Mouse (Mus musculus) cerebellum, adult 9-11 months (tissue): ENCODE results near the gene Adamts17.

Source experiments
- DNase-seq: peaks from one replicate; pipeline ENCODE4 v3.0.0; 2022

The Adamts17 gene

GRCm38 (mm10) chr7:67036502-67037485 lies 197.3 kb downstream of the Adamts17 start:
- DNase-seq: no peak

DNA sequence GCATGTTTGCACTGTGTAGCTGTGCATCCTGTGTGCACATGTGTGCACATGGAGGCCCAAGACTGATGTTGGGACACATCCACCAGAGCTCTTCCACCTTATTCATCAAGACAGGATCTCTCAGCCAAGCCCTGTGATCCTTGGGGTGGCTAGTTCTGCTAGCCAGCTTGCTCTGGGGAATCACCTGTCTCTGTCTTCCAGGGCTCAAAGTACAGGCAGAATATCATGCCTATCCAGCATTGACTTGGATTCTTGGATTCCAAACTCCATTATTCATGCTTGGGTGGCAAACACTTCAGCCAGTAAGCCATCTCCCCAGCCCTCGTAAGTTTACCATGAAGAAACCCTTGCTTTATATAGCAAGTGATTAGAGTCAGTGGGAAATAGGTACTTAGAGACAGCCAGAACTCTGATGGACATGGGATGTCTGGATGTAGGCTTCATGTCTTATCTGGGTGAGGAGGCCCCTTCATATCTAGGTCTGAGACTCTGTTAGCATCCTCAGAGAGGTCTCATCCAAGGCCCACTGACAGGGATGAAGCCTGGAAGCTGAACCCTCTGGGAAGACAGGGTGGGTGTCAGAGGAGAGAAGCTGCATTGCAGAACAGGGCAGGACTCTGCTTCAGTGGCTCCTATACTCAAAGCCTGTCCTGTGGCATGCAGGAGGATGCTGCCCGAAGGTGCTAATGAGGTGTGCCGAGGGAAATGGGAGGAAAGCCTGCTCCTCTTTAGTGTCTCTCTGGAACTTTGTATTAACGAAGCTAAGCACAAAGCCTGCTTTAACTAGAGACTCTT lies 198.4 kb downstream of the Adamts17 start:
- no peak for DNase-seq

GRCm38 (mm10) chr7:67039143-67039542 lies 199.6 kb downstream of the Adamts17 start:
- no peak for DNase-seq

GRCm38 (mm10) chr7:67039861-67040260 lies 200.3 kb downstream of the Adamts17 start:
- no peak for DNase-seq

DNA sequence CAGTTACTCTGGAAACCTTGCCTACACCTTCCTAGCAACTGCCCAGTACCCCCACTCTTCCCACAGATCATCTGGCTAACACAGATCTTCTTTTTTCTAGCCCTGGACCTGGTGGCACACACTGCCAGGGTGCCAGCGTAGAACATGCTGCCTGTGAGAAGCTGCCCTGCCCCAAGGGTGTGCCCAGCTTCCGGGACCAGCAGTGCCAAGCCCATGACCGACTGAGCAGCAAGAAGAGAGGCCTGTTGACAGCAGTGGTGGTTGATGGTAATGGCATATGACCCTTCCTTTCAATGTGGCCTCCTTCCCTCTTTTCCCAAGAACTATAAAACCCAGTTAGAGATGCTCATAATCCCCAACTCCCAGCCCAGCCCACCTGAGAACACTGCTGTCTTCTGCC lies 202.2 kb downstream of the Adamts17 start:
- no peak for DNase-seq

GRCm38 (mm10) chr7:67044121-67044817 lies 204.7 kb downstream of the Adamts17 start:
- DNase-seq: no peak

- DNase-seq: no peak
These were observed 205.7 kb downstream of the Adamts17 start for GRCm38 (mm10) chr7:67045202-67045601.

DNA sequence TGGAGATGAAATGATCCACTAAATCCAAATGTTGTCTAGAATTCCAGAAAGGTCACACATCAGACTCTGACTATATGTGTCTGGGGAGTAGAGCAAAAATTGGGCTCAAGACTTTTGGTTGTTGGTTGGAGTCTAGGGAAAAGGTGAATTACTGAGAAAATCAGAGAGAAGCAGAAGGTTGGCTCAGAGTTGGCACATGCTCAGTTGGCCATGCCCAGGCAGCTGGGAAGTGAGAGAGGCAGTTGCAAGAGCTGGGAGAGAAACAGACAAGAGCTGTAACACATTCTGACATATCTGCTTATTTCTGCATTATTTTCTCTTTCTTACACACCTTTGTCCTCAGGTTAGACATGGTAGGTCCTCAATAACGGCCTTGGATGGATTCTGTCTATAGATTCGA lies 209.7 kb downstream of the Adamts17 start:
- DNase-seq: no peak

- no peak for DNase-seq
These were observed 210.9 kb downstream of the Adamts17 start for GRCm38 (mm10) chr7:67050424-67050823.

- DNase-seq: no peak
These were observed 211.7 kb downstream of the Adamts17 start for GRCm38 (mm10) chr7:67051089-67051718.

GRCm38 (mm10) chr7:67054876-67055275 lies 215.3 kb downstream of the Adamts17 start:
- peak; percentile 43 for DNase-seq

DNA sequence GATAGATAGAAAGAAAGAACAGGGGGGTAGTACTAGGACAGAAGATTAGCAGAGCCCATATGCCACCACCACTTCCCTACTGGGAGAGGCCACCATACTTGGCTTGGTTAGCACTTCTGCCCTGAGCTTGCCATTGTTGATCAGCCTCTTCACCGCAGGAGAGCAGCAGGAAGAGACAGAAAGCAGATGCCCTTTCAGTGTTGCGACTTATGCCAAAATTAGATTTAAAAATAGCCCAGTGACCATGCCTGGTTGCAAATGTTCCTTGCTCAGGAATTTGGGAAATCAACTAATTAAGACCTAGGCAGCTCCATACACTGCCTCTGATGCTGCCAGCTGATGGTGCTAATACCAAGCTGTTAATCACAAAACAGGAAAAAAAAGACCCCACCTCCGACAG lies 216.0 kb downstream of the Adamts17 start:
- DNase-seq: peak; percentile 98

- DNase-seq: no peak
These were observed 222.2 kb downstream of the Adamts17 start for GRCm38 (mm10) chr7:67061756-67062155.

GRCm38 (mm10) chr7:67062571-67062970 lies 223.0 kb downstream of the Adamts17 start:
- DNase-seq: no peak

GRCm38 (mm10) chr7:67064627-67065305 lies 225.2 kb downstream of the Adamts17 start:
- peak; percentile 36 for DNase-seq

DNA sequence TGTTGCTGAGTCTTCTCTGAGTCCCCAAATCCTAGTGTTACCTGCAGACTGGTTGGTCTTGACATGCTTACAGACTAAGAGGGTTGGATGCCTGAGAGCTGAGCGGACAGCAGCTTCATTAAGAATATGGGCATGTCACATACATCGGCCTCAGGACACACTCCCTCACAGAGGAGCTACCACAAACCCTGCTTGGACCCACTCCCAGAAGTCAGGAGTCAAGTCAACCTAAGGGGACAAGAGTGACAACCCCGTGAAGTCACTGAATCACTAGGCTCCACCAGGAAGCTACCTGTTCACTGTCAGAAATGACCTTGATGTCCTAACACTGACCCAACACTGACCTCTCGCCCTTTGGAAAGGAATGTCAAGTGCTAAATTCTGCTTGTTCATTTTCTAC lies 226.1 kb downstream of the Adamts17 start:
- no peak for DNase-seq

DNA sequence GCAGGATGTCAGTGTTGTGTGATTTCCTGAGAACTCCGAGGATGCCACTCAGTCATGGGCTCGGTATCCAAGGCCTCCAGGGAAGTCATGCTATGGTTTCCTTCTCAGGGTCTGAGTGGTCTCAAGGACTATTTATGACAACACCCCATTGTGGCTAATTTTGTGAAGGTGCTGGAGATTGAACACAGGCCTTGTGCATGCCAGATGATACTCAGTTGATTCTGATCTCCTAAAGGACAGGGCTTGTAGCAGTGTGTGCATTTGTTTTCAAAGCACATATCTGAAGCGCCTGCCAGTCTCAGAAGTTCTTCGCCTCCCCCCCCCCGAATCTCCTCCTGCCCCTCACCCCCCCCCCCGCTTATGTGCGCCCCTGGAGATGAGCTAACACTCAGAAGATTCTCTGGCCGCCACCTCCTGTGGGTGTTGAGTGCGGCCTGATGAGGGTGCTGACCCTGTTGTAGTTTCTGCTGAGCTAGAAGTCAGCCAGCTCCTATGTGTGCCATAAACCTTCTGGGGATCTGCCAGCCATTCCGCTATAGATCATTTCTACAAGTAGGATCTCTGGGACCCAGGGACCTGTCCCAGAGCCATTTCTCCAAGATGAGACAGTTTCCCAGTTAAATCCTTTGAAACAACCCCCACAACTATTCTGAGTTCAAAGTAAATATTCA lies 232.6 kb downstream of the Adamts17 start:
- DNase-seq: no peak

GRCm38 (mm10) chr7:67082751-67083150 lies 243.2 kb downstream of the Adamts17 start:
- DNase-seq: no peak

DNA sequence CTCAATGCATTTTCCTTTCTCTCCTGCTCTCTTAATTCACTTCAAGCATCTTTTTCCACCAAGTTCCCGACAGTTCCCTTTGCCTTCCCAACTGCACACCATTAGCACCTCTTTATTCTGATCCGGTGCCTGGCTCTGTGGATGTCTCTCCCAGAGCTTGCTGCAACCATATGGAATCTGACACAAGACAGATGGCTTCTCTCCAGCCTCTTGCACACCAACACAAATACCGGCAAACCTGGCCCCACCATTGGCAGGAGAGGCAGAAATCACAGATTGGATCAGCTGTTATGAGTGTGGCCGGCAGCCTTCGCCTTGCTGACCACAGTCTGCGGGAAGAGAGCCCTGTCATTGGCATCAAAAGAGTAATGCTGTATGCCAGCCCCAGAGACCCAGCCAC lies 248.2 kb downstream of the Adamts17 start:
- peak; percentile 95 for DNase-seq

- DNase-seq: no peak
These were observed 257.6 kb downstream of the Adamts17 start for GRCm38 (mm10) chr7:67097096-67097495.

DNA sequence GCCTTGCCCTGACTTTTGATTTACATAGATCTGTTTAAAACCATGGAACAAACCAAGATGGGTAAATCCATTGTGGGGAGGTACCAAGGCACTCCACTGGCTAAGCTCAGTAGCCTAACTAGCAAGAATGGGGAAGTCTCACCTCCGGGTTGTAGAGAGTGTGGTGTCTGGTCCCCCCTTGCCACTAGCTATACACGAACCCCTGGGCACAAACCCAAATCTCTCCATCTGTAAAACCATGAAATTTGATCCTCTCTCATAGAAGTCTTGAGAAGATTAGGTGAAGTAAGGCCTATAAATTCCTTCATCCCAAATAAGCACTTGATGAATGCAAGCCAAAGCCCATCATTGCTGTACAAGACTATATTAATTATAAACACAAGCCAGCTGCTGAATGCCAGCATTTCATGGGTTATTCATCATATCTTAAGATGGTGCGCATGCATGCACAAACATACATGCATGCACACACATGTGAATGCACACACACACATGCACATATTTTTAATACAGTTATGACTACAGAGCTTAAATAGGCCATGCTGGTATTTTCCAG lies 262.0 kb downstream of the Adamts17 start:
- no peak for DNase-seq
